Mouse (Mus musculus): ENCODE measurements at regions not wholly inside any gene's neighbourhood (a gene's known extent, or its start where the extent isn't known, plus 50 kb on each side); places are given as distances from the start of the nearest gene placed in this dataset.
A peak's percentile ranks its signal among the peaks of the same experiment; 100 is the strongest.

DNA sequence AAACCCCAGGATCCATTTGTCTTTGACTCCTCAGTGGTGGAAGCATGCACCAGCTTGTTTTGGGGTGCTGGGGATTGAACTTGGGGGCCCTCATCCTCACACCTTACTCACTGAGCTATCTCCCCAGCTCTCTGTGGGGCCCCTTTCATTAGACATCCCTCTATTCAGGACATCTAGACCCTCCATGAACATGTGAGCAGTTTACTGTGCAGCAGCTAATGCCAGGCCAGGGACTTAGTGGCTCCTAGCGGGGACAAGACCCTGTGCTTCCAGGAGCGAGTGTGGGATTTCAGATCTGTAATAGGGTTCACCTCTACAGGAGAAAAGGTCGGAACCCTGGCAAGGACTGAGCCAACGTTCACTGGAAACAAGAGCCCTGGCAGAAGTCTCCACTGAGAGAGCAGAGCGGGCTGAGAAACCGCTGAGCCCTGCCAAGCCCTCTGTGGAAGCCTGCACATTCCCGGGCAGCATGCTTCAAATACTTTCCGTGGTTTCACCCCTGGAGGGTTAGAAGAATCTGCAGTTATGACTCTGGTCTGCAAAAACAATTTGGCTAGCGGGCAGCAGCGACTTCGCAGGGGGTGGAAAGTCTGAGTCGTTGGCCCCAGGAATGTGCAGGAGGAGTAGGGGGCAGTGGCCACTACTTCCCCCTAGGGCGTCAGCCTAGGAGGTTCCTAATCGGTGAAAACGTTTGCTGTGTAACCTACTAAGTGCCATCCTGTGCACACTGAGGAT lies 125.6 kb downstream of the Smad6 start:
- no peak for DNase-seq (ENCODE audit: low spot score)
- ATAC-seq, result no peak
- Histone ChIP-seq H3K27ac (no peak overlapping the region), H3K4me1 (ENCODE audit: insufficient read depth, low read length) (no peaks in the 10 kb centered on the region), H3K4me2 (ENCODE audit: low read depth, low read length) (no peak overlapping the region), H3K27me3 (ENCODE audit: insufficient read depth, low read length) (no peaks in the 10 kb centered on the region), H3K4me3 (ENCODE audit: low read length) (no peak overlapping the region), H3K36me3 (ENCODE audit: insufficient read depth, low read length) (no peaks in the 10 kb centered on the region), H3K9me3 (ENCODE audit: low read length) (no peaks in the 10 kb centered on the region), H3K9ac (replicated peaks; ENCODE audit: low read length) (no peak overlapping the region)
- TF ChIP-seq CTCF (IDR thresholded peaks at IDR 0.05; ENCODE audit: low read depth), result no peak
- 41% methylated on average over 15 of the region's 15 CpGs for WGBS

DNA sequence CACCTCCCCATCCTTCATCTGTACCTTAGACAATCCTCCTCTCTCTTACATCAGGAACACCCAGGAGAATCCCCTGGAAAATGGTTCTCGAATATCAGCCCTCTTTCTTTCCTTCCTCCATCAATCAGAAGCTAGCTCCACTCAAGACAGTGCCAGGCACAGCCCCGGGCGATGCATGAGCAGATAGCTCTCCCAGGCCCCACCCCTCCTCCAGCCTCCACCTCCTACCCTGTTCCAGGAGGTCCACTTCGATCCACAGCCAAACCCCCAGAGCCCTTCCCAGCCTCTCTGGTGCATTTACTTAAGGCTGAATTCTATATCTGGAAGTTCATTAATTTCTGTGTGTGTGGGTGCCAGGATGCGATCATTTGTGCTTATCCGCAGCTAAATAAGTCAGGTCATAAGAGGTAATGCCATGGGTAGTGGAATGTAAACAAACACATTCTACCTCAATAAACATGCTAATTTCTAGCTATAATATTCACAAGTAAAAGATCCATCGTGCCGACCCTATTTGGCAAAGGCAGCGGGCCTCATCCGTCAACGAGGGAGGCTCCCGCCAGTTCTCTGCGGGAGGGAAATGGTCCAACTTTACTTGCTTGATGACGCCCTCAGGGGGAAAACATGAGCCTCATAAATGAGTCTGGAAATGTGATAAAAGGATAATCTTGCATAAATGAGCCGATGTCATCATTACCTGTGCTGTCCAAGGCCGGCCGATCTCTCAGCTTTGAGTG lies 129.5 kb downstream of the Smad6 start:
- no peaks in the 10 kb centered on the region for H3K9me3 ChIP-seq (ENCODE audit: low read length)
- no peak for TF ChIP-seq CTCF (IDR thresholded peaks at IDR 0.05; ENCODE audit: low read depth)
- no peak for DNase-seq (ENCODE audit: low spot score)
- ATAC-seq, result no peak
- H3K4me2 ChIP-seq (ENCODE audit: low read depth, low read length), result no peak overlapping the region
- H3K4me3 ChIP-seq (ENCODE audit: low read length), result no peak overlapping the region
- H3K27ac ChIP-seq, result no peak overlapping the region
- no peak overlapping the region for H3K9ac ChIP-seq (replicated peaks; ENCODE audit: low read length)
- WGBS, result 52% methylated on average over 17 of the region's 17 CpGs
- no peaks in the 10 kb centered on the region for H3K27me3 ChIP-seq (ENCODE audit: insufficient read depth, low read length)
- H3K36me3 ChIP-seq (ENCODE audit: insufficient read depth, low read length), result no peaks in the 10 kb centered on the region
- no peaks in the 10 kb centered on the region for H3K4me1 ChIP-seq (ENCODE audit: insufficient read depth, low read length)

DNA sequence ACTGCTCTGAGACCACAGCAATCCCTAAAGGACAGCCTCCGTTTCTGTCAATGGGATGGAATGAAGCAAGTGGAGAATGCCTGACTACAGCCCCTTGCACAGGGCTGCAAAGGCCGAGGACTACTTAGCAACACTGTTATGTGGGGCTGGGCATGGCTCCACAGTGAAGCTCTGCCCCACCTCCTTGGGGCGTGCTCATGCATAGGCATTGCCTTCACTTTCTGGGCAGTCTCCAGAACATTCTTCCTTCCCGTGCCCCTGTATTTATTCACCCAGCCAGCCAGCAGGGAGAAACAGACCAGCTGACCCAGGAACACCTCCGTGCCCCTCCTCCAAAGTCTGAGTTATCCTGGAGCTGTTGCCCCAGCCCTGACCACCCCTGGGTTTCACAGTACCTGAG lies 131.1 kb downstream of the Smad6 start:
- WGBS, result 48% methylated on average over 5 of the region's 5 CpGs
- no peak overlapping the region for H3K27ac ChIP-seq
- no peaks in the 10 kb centered on the region for H3K27me3 ChIP-seq (ENCODE audit: insufficient read depth, low read length)
- no peaks in the 10 kb centered on the region for H3K36me3 ChIP-seq (ENCODE audit: insufficient read depth, low read length)
- no peak for TF ChIP-seq CTCF (IDR thresholded peaks at IDR 0.05; ENCODE audit: low read depth)
- H3K9ac ChIP-seq (replicated peaks; ENCODE audit: low read length), result no peak overlapping the region
- H3K4me2 ChIP-seq (ENCODE audit: low read depth, low read length), result no peak overlapping the region
- DNase-seq (ENCODE audit: low spot score) (peak; percentile 43), ATAC-seq (peak; percentile 69; the same call in 1 of the 2 replicates)
- H3K9me3 ChIP-seq (ENCODE audit: low read length), result no peaks in the 10 kb centered on the region
- no peaks in the 10 kb centered on the region for H3K4me1 ChIP-seq (ENCODE audit: insufficient read depth, low read length)
- no peak overlapping the region for H3K4me3 ChIP-seq (ENCODE audit: low read length)

DNA sequence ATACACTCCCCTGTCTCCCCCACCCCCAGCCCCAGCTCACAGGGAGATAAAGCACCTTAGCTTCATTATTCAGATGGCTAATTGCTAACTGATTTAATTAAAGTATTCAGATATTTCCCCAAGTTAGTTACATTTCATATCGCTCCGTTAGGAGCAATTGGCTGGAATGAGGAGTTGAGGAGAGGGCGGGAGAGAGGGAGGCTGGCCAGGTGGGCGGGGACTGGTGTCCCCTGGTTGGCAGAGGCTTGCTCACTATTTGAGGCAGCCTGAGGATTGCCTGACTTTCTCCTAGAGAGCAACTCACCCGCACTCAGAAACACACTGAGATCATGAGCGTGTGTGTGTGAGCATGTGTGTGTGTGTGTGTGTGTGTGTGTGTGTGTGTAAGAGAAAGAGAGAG lies 131.8 kb upstream of the Smad3 start:
- no peaks in the 10 kb centered on the region; the same call in 1 of the 2 replicates for H3K4me1 ChIP-seq (ENCODE audit: insufficient read depth, low read length)
- ATAC-seq (no peak), DNase-seq (ENCODE audit: low spot score) (no peak)
- no peaks in the 10 kb centered on the region for H3K9me3 ChIP-seq (ENCODE audit: low read length)
- TF ChIP-seq CTCF (IDR thresholded peaks at IDR 0.05; ENCODE audit: low read depth), result no peak
- no peak overlapping the region for H3K4me3 ChIP-seq (ENCODE audit: low read length)
- H3K4me2 ChIP-seq (ENCODE audit: low read depth, low read length), result no peak overlapping the region
- no peak overlapping the region for H3K9ac ChIP-seq (replicated peaks; ENCODE audit: low read length)
- H3K27ac ChIP-seq, result no peak overlapping the region
- no peaks in the 10 kb centered on the region for H3K27me3 ChIP-seq (ENCODE audit: insufficient read depth, low read length)
- no peaks in the 10 kb centered on the region for H3K36me3 ChIP-seq (ENCODE audit: insufficient read depth, low read length)
- 63% methylated on average over 6 of the region's 6 CpGs for WGBS

DNA sequence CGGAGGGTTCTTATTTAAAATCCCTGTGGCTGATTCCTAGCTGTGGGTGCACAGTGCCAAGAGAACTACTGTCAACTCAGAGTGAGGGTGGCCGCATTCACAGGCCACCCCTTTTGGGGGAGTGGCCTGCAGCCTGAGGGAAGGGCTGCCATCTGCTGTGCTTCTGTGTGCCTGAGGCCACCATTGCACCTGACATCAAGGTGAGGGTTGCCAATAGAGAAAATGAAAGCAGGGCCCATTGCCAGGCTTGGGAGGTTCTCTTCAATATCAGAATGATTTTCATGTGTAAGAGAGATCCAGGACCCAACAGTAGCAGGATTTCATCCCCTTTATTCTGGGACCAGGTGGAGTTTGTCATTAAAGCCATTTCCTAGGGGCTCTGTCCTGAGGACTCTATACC lies 127.2 kb upstream of the Smad3 start:
- TF ChIP-seq CTCF (IDR thresholded peaks at IDR 0.05; ENCODE audit: low read depth), result no peak
- H3K36me3 ChIP-seq (ENCODE audit: insufficient read depth, low read length), result no peaks in the 10 kb centered on the region
- WGBS, result 48% methylated on average over 2 of the region's 2 CpGs
- DNase-seq (ENCODE audit: low spot score) (no peak), ATAC-seq (no peak)
- no peak overlapping the region for H3K9ac ChIP-seq (replicated peaks; ENCODE audit: low read length)
- H3K9me3 ChIP-seq (ENCODE audit: low read length), result 0 out of 2 replicates have a peak, but pooled peaks cover 2% of the 10 kb centered on the region
- H3K27me3 ChIP-seq (ENCODE audit: insufficient read depth, low read length), result no peaks in the 10 kb centered on the region
- H3K4me2 ChIP-seq (ENCODE audit: low read depth, low read length), result no peak overlapping the region
- H3K4me3 ChIP-seq (ENCODE audit: low read length), result no peak overlapping the region
- no peak overlapping the region for H3K27ac ChIP-seq
- H3K4me1 ChIP-seq (ENCODE audit: insufficient read depth, low read length), result peaks cover 8% of the 10 kb centered on the region

DNA sequence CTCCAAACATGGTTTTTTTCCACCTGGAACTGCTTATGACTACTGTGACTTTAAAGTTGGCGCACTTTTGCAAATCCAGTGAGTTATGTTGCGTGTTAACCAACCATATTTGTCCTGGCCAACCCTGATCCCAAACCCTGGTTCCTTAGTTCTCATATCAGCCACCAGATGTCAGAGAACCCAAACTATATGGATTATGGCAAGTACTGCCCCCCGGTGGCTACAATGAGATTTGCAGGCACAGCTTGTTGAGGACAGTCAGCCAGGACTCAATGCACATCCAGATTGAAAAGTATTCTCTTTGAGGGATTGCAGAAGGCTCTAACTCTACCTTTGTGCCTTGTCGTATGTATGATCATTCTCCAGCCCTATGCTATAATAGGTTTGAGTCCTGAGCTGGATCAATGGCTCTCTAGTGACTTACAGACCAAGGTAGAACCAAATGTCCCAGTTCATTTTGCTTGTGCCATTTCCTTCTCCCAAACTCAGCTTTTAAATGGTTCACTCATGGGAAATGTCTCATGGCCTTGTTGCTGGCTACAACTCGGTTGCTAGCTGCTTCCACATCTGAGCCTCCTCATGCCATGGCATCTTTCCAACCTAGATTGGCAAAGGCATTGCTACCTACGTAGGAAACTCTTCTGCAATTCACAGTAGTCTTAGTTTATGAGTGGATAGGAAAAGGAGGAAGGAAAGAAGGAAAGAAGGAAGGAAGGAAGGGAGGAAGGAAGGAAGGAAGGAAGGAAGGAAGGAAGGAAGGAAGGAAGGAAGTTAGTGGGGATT lies 126.1 kb upstream of the Smad3 start:
- Histone ChIP-seq H3K27me3 (ENCODE audit: insufficient read depth, low read length) (no peaks in the 10 kb centered on the region), H3K4me3 (ENCODE audit: low read length) (no peak overlapping the region), H3K27ac (no peak overlapping the region), H3K4me2 (ENCODE audit: low read depth, low read length) (no peak overlapping the region), H3K36me3 (ENCODE audit: insufficient read depth, low read length) (no peaks in the 10 kb centered on the region), H3K4me1 (ENCODE audit: insufficient read depth, low read length) (peaks cover 8% of the 10 kb centered on the region), H3K9me3 (ENCODE audit: low read length) (0 out of 2 replicates have a peak, but pooled peaks cover 2% of the 10 kb centered on the region), H3K9ac (replicated peaks; ENCODE audit: low read length) (no peak overlapping the region)
- 64% methylated on average over 6 of the region's 6 CpGs for WGBS
- TF ChIP-seq CTCF (IDR thresholded peaks at IDR 0.05; ENCODE audit: low read depth), result peak; percentile 58
- ATAC-seq (no peak), DNase-seq (ENCODE audit: low spot score) (peak; percentile 40)

All from hindbrain, postnatal 0 days (tissue).